Mouse (Mus musculus): ENCODE measurements around the gene 1700023F06Rik.
A peak's percentile ranks its signal among the peaks of the same experiment; 100 is the strongest.

- TF ChIP-seq EP300 (IDR thresholded peaks at IDR 0.05; ENCODE audit: insufficient read depth, low read depth, low read length) (no peak), CTCF (IDR thresholded peaks at IDR 0.05; ENCODE audit: low read depth, low read length) (peak; percentile 95), POLR2A (IDR thresholded peaks at IDR 0.05; ENCODE audit: insufficient read depth, low read length) (no peak)
Observed at GRCm38 (mm10) chr11:103168690-103169390, 39.5 kb downstream of the 1700023F06Rik start.

All from ES-Bruce4 (cell line).